In genomic region chr5:30107186-30107585, GRCm38 (mm10) we compare ENCODE assay signal across 18 mouse cellular contexts. TPM values are rescaled to one million over a fixed set of nuclear protein-coding genes. Genes with fewer than 3 reads are reported as not detected.
DNase-seq lines count a peak whose midpoint lies in the region; ATAC-seq lines count a peak whose summit lies in the region.
"Had no signal": no experiment of that assay in that cellular context is flagged by ENCODE, and none has a peak within 500 bp of the region (broad histone marks: within the 10 kb centered on the region; RNA-seq: fewer than 3 reads in every experiment).

No protein-coding gene starts in this region.

- peak overlapping the region; percentile 78 for H3K4me2 ChIP-seq in hindbrain, embryonic 12.5 days (replicated peaks)
- peak overlapping the region; percentile 99 for H3K4me2 ChIP-seq in midbrain, embryonic 16.5 days (ENCODE audit: low read length)
- H3K4me2 ChIP-seq: limb, embryonic 12.5 days had no signal

- WGBS in embryonic facial prominence, embryonic 10.5 days, result 4% methylated on average over 7 of the region's 7 CpGs
- 0% methylated on average over 7 of the region's 7 CpGs for WGBS in hindbrain, embryonic 12.5 days
- 0% methylated on average over 6 of the region's 7 CpGs for WGBS in midbrain, embryonic 16.5 days

- peaks cover 63% of the 10 kb centered on the region for H3K4me1 ChIP-seq in embryonic facial prominence, embryonic 10.5 days
- H3K4me1 ChIP-seq in hindbrain, embryonic 12.5 days, result peaks cover 65% of the 10 kb centered on the region
- H3K4me1 ChIP-seq in midbrain, embryonic 16.5 days (ENCODE audit: control insufficient read depth, insufficient read depth, low read length), result peaks cover 45% of the 10 kb centered on the region

- H3K27ac ChIP-seq in embryonic facial prominence, embryonic 10.5 days (replicated peaks), result peak overlapping the region; percentile 69; the same call in 1 of the 2 replicates
- H3K27ac ChIP-seq in hindbrain, embryonic 12.5 days, result peak overlapping the region; percentile 88
- H3K27ac ChIP-seq in midbrain, embryonic 16.5 days (ENCODE audit: low read length), result peak overlapping the region; percentile 83
- H3K27ac ChIP-seq: limb, embryonic 12.5 days had no signal

- peak overlapping the region; percentile 84 for H3K9ac ChIP-seq in hindbrain, embryonic 12.5 days
- no peak overlapping the region for H3K9ac ChIP-seq in midbrain, embryonic 16.5 days (ENCODE audit: low read depth, low read length)
- H3K9ac ChIP-seq: limb, embryonic 12.5 days had no signal

- H3K27me3 ChIP-seq in embryonic facial prominence, embryonic 10.5 days (replicated peaks; ENCODE audit: low read depth, poor library complexity, severe bottlenecking), result peaks cover 98% of the 10 kb centered on the region
- peaks cover 36% of the 10 kb centered on the region for H3K27me3 ChIP-seq in hindbrain, embryonic 12.5 days
- no peaks in the 10 kb centered on the region; the same call in 1 of the 2 replicates for H3K27me3 ChIP-seq in midbrain, embryonic 16.5 days (ENCODE audit: control insufficient read depth, insufficient read depth, low read depth, low read length)

- H3K9me3 ChIP-seq in embryonic facial prominence, embryonic 10.5 days, result no peaks in the 10 kb centered on the region
- no peaks in the 10 kb centered on the region for H3K9me3 ChIP-seq in hindbrain, embryonic 12.5 days (replicated peaks)
- H3K9me3 ChIP-seq in midbrain, embryonic 16.5 days (replicated peaks; ENCODE audit: control insufficient read depth, low read length, poor library complexity, severe bottlenecking), result no peaks in the 10 kb centered on the region
- H3K9me3 ChIP-seq: limb, embryonic 12.5 days had no signal

- DNase-seq in cerebellum, postnatal 10 days, result peak; percentile 42 to 59
- DNase-seq in cerebellum, adult 11-12 months, result no peak
- DNase-seq in embryonic facial prominence, embryonic 10.5 days (ENCODE audit: low spot score), result peak; percentile 42
- no peak for DNase-seq in natural killer cell, adult 2 months (ENCODE audit: low spot score in 2 of 2)
- DNase-seq in layer of hippocampus, adult 9-11 months, result no peak
- DNase-seq in adrenal gland, postnatal 36 days, result no peak
- DNase-seq: cerebellum, adult 8-10 months; spleen, adult 18-20 months; thymus, postnatal 25 days had no signal

- no peaks in the 10 kb centered on the region for H3K36me3 ChIP-seq in embryonic facial prominence, embryonic 10.5 days (replicated peaks)
- H3K36me3 ChIP-seq in hindbrain, embryonic 12.5 days, result no peaks in the 10 kb centered on the region
- H3K36me3 ChIP-seq in midbrain, embryonic 16.5 days (ENCODE audit: control insufficient read depth, insufficient read depth, low read length), result no peaks in the 10 kb centered on the region
- H3K36me3 ChIP-seq: limb, embryonic 12.5 days had no signal

- ATAC-seq in hindbrain, embryonic 12.5 days (ENCODE audit: low FRiP score), result peak; percentile 65
- peak; percentile 29; the same call in 1 of the 2 replicates for ATAC-seq in midbrain, embryonic 16.5 days

- H3K4me3 ChIP-seq in embryonic facial prominence, embryonic 10.5 days, result peak overlapping the region; percentile 67
- peak overlapping the region; percentile 76 for H3K4me3 ChIP-seq in hindbrain, embryonic 12.5 days
- 0 out of 2 replicates have a peak overlapping the region, but pooled peaks have one; percentile 18 for H3K4me3 ChIP-seq in midbrain, embryonic 16.5 days (ENCODE audit: low read depth, low read length)
- H3K4me3 ChIP-seq: limb, embryonic 12.5 days; myocyte had no signal

RNA-seq across cellular contexts. Expression of gene 3110082J24Rik, which starts 1.3 kb away (rescaled TPM):
- 0.54 and 0.65 TPM in 2 replicates for polyA plus RNA-seq in embryonic facial prominence, embryonic 10.5 days (2016; fragmentation: Nextera tagmentation; extraction: Ambion mirVana)
- 4.7 and 6.8 TPM in 2 replicates for polyA plus RNA-seq in hindbrain, embryonic 12.5 days (2016; fragmentation: Nextera tagmentation; extraction: Ambion mirVana)
- 2.6 and 3.7 TPM in 2 replicates for polyA plus RNA-seq in midbrain, embryonic 16.5 days (2015; fragmentation: Nextera tagmentation; extraction: Ambion mirVana)
- not detected for total RNA-seq in adrenal gland, postnatal 36 days (2021)
- total RNA-seq: adrenal gland, adult 18-20 months; hematopoietic stem cell, adult 5-6 weeks; MEL had no signal
- polyA plus RNA-seq: gonadal fat pad, adult 2 months; limb, embryonic 12.5 days; lung, embryonic 16.5 days had no signal

RNA-seq across cellular contexts. Expression of gene Garem2, which starts 2.2 kb away (rescaled TPM):
- 1.7 and 2.1 TPM in 2 replicates for polyA plus RNA-seq in embryonic facial prominence, embryonic 10.5 days (2016; fragmentation: Nextera tagmentation; extraction: Ambion mirVana)
- polyA plus RNA-seq in hindbrain, embryonic 12.5 days (2016; fragmentation: Nextera tagmentation; extraction: Ambion mirVana), result 30.3 and 31.7 TPM in 2 replicates
- polyA plus RNA-seq in midbrain, embryonic 16.5 days (2015; fragmentation: Nextera tagmentation; extraction: Ambion mirVana), result 6.9 and 8.1 TPM in 2 replicates
- total RNA-seq in adrenal gland, postnatal 36 days (2021), result not detected
- total RNA-seq: adrenal gland, adult 18-20 months; hematopoietic stem cell, adult 5-6 weeks had no signal

RNA-seq across cellular contexts. Expression of gene Tyms, which starts 33.8 kb away (rescaled TPM):
- 379 and 382 TPM in 2 replicates for polyA plus RNA-seq in embryonic facial prominence, embryonic 10.5 days (2016; fragmentation: Nextera tagmentation; extraction: Ambion mirVana)
- polyA plus RNA-seq in hindbrain, embryonic 12.5 days (2016; fragmentation: Nextera tagmentation; extraction: Ambion mirVana), result 146 and 164 TPM in 2 replicates
- 33.3 and 38.7 TPM in 2 replicates for polyA plus RNA-seq in midbrain, embryonic 16.5 days (2015; fragmentation: Nextera tagmentation; extraction: Ambion mirVana)
- total RNA-seq in adrenal gland, postnatal 36 days (2021), result 10 to 100 TPM; 21.3 to 22.2 TPM

RNA-seq across cellular contexts. Expression of gene Hadha, which starts 47.8 kb away (rescaled TPM):
- polyA plus RNA-seq in embryonic facial prominence, embryonic 10.5 days (2016; fragmentation: Nextera tagmentation; extraction: Ambion mirVana), result 102 and 114 TPM in 2 replicates
- 106 and 108 TPM in 2 replicates for polyA plus RNA-seq in hindbrain, embryonic 12.5 days (2016; fragmentation: Nextera tagmentation; extraction: Ambion mirVana)
- 61.6 and 62.3 TPM in 2 replicates for polyA plus RNA-seq in midbrain, embryonic 16.5 days (2015; fragmentation: Nextera tagmentation; extraction: Ambion mirVana)
- 100 to 1,000 TPM; 505 to 525 TPM for total RNA-seq in adrenal gland, postnatal 36 days (2021)

RNA-seq across cellular contexts. Expression of gene Hadhb, which starts 47.9 kb away (rescaled TPM):
- 107 and 109 TPM in 2 replicates for polyA plus RNA-seq in embryonic facial prominence, embryonic 10.5 days (2016; fragmentation: Nextera tagmentation; extraction: Ambion mirVana)
- 84.8 and 87.7 TPM in 2 replicates for polyA plus RNA-seq in hindbrain, embryonic 12.5 days (2016; fragmentation: Nextera tagmentation; extraction: Ambion mirVana)
- polyA plus RNA-seq in midbrain, embryonic 16.5 days (2015; fragmentation: Nextera tagmentation; extraction: Ambion mirVana), result 52.1 and 53.6 TPM in 2 replicates
- total RNA-seq in adrenal gland, postnatal 36 days (2021), result 100 to 1,000 TPM; 827 to 996 TPM

Comparison
In these comparisons a context has a peak if more than half of its experiments do, and no peak if none do; other contexts are left out.
1. DNase-seq: peak in cerebellum, postnatal 10 days (2 of 2) and embryonic facial prominence, embryonic 10.5 days (single experiment); none in cerebellum, adult 11-12 months (single experiment), natural killer cell, adult 2 months (0 of 2), layer of hippocampus, adult 9-11 months (single experiment) and adrenal gland, postnatal 36 days (0 of 2).
2. H3K4me3 ChIP-seq: peak in every context shown above with its lines; median percentile 76 in hindbrain, embryonic 12.5 days; 67 in embryonic facial prominence, embryonic 10.5 days; 18 in midbrain, embryonic 16.5 days.
3. Peak in every context shown above with its lines, with median percentiles within 50 percentile points of each other: H3K27ac ChIP-seq.